Mouse (Mus musculus) kidney, adult 2 months (tissue): ENCODE data around the gene Gipc1.

Experiments
- CTCF ChIP-seq: fragments of 200-500 bp; conservative IDR thresholded peaks from 2 replicates; pipeline ENCODE4 v1.5.1; 2011; ENCODE audit warnings: low read depth, mild to moderate bottlenecking, control low read depth, low read length, moderate library complexity, mixed read lengths; ENCODE audit not compliant: insufficient read depth, insufficient read length
- POLR2A ChIP-seq: fragments of 200-500 bp; IDR thresholded peaks from one replicate; pipeline ENCODE4 v1.6.1; 2011; ENCODE audit warnings: low read depth, low read length, control low read depth

DNA sequence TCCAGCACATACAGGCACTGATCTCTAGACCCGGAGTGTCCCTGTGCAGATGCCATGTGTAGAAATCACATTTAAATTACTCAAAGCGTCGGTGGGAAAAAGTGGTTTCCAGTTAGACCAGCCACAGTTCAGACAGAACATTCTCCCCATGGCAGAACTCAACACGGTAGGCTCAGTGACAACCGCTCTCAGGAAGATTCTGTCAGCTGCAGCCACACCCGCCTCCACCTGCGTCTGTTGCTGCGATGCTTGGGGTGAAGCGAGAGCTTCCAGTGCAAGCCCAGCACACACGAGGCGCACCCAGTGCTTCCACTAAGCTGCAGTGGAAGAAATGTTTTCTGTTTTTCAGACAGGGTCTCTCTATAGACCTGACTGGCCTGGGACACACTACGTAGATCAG, 27.4 kb downstream of the Gipc1 start:
- no peak for TF ChIP-seq CTCF
- no peak for TF ChIP-seq POLR2A
